Mouse (Mus musculus) cerebellum, postnatal 36 days (tissue): ENCODE data around the gene Actrt2.

ENCODE experiments used
- DNase-seq, 2 experiments: peaks; one replicate each; pipeline ENCODE4 v3.0.0; 2021 to 2022; ENCODE audit warnings: mixed read lengths in 2 of 2

Actrt2 gene

DNA sequence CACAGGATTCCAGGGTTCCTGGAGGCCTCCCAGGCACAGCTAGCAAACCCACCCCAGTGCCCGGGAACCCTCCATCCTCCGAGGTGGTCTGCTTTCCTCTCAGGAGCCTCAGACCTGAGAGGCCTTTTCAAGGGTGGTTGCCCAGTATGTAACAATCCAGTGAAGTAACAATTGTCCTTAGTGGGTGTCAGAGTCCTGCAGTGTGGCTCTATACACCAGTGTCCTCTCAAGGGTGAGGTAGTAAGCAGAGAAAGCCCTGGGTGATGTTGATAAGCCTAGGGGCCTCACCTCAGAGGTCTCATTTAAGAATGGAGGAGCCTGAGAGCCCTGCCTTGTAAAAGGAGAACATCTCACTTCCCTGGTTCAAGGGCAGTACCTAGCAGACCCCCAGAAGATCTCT is at the start of gene Actrt2:
TSS of gene Actrt2 (minus strand) at position 101 of the 400 bp plus-strand sequence.
- no peak for DNase-seq

DNA sequence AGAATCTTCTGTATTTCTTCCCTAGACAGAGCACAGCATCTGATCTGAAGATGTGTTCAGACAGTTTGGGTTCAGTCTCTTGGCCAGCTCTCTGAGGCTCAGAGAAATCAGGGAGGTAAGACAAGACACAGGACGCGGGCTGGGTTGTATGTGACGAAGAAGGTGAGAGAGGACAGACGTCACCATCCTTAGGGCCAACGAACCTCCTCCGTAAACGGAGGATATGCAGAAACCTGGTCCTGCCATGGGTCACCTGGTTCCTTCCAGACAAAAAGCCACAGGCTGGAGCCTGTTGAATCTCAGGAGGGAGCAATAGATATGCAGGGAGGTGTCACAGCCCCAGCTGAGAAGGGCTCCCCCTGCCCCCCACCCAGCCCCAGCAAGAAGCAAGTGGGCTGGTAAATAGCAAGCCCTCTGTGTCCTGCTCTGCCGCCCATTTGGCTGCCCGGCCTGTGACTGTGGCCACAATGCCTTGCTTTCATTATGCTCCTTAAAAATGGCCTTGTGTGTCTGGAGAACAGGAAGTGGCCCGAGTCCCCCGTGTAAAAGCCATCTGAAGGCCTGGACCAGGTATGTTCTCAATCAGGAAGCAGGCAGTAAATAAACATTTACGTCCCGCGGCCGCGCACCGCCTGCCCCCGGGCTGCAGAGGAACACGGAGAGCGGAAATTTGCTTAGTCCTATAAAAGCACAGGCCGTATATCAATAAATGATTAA is 41.9 kb upstream of the Actrt2 start:
- DNase-seq, result no peak

DNA sequence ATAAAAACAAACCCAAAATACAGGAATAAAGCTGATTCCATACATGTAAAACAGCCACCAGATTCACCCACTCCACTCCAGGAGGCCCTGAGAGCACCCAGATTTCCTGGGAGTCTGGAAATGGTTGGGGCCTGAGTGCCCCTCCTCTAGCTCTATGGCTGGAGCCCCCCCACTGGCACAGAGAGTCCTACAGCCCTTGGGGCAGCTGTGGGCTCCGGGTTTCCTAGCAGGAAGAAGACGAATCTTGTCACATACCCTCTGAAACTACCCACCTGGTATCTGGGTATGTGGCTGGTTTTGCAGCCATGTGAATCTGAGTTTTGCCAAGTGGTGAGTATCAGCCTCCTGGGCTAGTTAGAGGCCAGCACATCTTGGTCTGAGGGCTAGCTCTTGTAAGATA is 41.1 kb upstream of the Actrt2 start:
- DNase-seq, result no peak

DNA sequence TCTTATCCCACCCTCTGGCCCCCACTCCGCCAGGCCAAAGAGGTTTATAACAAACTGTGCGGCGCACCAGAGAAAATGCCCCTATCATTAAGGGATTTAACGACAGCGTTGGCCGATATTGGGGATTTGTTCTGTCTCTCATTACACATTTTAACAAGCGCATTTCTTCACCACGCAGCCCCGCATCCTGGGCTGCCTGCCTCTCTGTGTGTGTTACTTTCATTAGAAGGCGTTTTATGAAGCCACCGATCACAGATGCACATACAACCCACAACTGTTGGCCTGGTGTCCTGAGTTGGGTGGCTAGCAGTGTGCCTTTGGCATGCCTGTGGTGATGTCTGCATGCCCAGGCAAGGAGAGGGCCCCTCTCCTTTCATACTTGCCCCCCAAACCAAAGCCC is 40.6 kb upstream of the Actrt2 start:
- DNase-seq, result no peak

DNA sequence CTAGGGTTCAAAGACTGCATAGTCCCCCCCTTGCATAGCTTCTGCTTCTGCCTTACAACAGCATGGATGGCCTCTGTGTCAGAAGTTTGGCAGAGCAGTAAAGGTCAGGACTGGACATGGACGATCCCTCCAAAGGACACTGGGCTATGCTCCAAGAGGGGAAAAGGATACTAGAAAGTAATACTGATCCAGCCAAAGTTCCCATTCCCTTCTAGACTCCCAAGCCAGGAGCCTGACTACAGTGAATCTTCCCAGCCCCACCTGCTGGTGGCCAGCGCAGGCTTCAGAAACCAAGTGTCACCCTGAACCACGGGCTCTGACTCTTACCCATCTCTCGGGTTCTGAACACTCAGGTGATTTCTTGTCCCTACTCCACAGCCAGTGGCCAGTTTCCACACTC is 39.9 kb upstream of the Actrt2 start:
- no peak for DNase-seq

DNA sequence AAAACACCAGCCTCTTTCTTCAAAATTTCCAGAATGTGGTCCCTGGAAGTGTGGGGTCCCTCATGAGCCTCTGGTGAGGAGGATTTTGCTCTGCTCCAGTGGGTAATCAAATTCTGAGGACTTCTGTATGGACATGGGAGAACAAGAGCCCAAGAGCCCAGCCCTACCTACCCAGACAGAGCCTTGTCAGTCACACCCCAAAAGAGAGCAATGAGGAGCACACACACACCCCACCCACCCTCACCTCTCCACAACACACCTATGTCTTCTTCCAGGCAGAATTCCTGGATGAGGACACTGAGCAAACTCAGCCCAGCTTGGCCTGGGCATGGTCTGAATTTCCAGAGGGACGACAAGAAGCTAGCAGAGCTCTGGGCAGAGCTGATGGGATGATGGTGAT is 38.8 kb upstream of the Actrt2 start:
- DNase-seq, result no peak

DNA sequence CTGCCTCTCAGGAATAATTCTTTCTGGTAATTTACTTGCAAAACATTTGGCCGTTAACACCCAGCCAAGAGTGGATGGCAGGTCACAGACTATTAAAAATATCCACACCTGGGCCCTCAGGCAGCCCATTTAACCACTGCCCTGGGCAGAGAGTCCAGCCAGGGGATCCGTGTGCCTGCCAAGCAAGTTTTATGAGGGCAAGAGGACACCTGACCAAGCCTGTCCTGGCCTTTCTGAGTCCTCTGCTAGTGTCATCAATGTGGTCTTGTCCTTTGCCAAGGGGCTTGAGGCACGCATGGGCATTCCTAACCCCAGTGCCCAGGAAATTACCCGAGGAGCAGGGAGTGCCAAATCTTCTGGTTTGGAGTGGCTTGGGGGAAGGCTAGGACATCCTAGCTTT is 38.0 kb upstream of the Actrt2 start:
- DNase-seq, result no peak

DNA sequence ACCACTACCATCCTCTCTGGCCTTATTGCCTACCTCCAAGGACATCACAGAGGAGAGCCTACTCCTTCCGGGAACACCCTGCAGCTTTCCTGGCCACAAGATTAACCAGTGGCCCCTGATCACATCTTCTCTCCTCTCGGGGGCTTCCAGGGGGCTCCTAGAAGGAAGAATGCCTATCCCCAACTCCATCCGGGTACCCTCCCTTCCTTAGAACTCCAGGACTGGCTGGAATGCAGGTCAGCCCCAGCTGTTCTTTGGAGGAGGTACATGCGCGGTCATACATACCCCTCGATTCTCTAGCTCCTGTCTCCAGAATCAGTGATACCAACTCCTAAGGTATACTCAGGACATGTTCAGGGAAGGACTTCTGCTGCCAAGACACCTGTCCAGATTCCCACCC is 37.4 kb upstream of the Actrt2 start:
- no peak for DNase-seq

DNA sequence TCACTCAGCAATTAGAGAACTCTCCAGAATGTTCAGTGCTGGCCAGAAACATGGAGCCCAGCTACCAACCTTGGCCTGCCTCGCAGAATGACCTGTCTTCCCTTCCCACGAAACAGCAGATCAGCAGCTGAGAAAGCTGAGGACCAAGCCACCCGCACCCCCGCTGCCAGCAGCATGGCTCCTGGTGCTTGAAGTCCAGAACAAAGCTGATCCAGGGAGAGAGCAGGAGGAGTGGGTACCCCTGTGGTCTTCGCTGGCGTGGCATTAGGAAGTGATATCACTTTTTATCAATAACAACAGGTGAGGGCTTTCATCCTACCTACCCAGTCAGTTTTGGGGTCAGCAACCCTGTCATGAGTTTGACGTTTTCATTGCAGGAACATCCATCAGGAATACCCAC is 36.9 kb upstream of the Actrt2 start:
- DNase-seq, result no peak

DNA sequence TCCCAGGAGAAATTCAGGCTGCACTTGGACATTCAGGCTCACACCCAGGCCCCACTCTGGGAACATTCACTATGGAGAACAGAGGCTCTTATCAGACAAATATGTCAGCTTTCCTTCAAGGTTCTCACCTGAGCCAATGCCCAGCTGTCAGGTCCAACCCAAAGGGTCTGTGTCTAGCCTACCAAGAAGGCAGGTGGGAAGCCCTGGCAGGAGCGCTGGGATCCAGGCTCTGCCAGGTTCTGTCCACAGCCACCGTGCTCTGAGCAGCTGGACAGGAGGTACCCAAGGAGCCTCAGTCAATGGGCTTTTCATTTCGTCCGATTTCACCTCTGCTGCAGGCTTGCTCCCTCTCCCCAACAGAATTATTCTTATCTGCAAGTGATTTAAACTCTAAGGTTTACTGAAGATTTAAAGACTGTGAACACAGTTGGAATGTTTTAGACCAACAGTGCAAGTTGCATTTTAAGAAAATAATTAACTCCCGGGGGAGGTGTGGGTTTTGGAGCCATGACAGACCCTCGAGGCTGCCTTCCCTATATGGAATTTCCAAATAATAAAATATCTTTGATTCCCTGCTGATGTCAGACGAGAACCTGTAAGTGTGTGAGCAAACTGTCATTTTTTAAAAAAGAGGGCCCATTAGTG is 35.9 kb upstream of the Actrt2 start:
- no peak for DNase-seq

DNA sequence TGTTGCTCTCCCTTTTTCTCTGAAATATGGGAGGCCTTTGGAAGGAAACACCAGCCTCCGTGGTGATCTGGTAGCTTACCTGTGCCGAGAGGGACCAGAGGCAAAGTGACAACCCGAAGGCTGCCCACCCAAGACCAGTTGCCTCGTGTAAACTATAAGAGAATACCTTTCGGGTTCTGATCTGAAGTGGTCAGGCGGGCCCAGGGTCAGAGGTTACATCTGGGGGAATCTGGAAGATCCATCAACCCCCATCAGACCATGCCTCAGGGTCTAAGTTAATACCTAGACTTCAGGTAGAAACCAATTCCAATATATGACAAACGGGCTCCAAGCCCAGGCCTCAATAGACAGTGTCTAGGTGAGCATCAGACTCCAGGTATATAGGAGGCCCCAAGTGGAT is 35.3 kb upstream of the Actrt2 start:
- no peak for DNase-seq

DNA sequence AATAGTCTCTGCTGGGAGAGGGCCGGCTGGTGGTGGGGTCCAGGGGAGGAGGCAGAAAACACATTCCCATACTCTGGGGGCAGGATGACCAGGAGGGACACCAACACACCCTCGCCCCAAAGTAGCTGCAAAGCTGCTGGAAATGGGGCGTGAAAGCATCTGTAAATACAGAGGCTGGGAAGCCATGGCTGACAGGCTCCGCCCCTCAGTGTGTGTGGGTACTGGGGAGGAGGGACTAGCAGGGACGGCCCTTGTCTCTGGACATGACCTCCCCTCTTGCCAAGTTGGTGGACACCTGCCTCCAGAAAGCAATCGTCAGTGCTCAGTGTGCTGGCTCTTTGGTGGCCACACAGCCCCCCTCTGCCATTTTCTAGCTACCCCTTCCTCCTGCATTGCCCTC is 34.5 kb upstream of the Actrt2 start:
- no peak for DNase-seq

DNA sequence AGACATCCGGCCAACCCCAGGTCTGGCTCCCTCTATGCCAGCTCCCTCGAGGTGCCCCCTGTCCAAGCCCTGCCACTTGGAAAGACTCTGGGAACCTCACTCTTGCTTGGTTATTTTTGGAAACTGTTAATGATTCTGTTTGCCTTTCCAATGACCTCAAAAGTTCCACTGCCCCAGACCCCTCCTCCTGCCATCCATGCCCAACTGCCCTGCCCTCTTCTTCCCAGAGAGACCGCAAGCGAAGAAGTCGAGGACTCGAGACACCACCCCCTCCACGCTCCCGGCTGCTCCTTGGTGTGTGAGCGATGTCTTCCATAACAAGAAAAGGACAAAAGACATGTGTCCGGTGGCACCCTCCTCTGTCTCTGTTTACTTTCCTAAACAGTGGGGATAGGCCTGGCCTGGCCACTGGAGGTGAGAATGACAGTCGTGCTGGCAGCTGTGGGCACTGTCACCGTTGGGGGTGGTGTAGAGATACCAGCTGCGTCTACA is 33.3 kb upstream of the Actrt2 start:
- no peak for DNase-seq

DNA sequence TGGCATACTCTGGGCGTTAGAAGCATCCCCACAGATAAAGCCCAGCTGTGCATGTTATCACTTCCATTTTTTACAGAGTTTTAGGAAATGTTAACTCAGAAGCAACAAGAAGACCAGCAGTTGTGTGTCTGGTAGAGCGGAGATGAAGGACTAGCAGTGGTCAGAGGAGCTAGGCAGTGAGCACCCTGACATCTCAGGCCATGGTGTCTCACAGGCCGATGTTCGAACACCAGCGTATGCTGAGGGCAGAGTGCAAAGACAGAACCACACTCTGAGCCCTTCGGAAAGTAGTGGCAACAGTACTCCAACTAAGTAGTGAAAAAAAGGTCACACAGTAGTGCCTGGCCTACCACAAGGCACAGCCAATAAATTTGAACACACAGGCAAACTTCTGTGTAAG is 32.8 kb upstream of the Actrt2 start:
- no peak for DNase-seq

DNA sequence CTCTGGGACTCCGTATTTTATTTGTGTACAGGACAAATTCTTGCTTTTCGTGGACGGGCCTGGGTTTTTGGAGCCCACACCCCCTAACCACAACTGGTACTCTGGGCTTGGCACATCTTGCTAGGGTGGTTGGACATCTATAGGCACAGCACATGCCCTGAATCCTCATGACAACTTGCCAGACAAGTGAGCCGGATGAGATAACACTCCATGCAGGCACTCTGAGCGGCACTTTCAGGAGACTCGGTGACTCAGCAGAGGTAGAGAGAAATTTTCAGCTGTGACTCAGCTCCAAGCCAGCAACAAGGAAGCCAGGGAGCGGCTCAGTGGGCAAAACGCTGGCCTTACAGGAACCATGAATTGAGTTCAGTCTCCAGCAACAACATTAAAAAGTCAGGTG is 31.6 kb upstream of the Actrt2 start:
- DNase-seq, result no peak

DNA sequence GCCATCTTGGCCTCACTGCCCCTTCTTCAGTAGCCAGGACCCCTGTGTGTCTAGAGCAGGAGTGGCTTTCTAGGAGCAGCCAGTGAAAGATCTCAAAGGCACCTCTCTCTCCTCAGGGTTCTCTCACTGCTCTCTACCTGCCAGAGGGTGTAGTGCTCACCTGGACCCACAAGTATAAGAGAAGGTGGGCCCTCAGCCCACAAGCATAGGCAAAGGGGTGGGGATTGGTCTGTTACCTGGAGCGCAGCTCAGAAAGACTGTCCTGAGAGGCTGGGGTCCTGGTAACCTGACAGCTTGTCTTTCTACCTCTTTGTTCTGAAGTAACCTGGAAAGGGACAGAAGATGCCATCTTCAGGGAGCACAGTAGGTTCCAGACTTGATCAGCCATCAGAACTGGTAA is 31.0 kb upstream of the Actrt2 start:
- no peak for DNase-seq

DNA sequence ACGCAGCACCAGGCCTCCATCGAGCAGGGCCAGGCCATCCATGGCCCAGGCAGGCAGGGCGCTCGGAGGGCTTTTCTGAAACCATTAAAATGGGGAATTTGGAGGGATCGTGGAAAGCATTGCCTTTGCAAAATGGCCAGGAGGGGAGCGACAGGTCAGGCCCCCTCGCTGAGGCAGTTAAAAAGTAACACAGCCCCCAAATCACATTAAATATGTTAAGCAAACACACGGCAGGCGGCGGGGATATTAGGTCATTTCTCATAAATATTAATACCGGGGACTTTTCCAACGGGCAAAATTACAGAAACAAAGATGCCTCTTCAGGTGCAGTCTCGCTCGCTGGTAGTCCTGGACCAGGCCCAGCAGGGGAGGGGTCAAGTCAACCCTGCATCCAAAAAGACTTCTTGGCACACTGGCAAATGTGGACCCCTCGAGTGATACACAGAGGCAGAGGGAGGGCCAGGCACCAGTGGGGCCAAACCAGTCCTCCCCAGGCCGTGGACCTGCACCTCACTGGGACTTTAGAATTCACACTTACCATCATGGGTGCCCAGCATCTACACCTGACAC is 30.4 kb upstream of the Actrt2 start:
- no peak for DNase-seq

DNA sequence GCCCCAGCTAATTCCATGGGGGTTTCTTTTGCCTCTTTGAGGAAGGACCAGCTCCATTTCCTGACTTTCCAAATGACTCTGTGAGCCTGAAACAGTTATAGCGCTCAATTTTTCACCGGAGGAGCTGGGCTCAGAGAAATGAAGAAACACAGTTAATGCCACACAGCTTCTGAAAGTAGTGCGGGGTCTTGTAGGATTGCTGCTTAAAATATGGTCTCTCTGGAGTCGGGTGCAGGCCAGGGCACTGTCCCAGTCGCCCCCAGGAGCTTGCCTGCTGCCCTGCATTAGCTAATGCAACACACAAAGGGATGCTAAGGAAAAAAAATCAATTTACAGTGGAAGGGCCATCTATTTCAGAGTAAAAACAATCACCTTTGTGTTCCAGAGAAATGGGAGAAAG is 29.8 kb upstream of the Actrt2 start:
- DNase-seq, result no peak

DNA sequence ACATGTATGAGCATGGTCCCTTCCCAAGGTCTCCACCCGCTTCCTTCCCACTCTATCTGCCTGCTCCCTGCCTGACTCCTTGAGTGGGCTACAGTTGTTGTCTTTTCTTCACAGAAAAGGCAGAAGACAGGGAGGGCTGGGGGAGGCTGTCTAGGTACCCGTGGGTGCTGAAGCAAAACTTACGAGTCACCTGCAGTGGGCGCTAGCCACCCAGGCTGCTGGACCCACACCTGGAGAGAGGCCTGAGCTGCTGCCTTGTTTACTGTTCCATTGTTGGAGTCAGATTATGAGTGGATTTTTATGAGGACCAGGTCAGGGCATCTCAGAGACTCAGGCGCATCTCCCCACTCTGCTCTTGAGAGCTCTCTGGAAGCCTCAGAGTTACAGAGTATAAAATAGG is 28.9 kb upstream of the Actrt2 start:
- no peak for DNase-seq

DNA sequence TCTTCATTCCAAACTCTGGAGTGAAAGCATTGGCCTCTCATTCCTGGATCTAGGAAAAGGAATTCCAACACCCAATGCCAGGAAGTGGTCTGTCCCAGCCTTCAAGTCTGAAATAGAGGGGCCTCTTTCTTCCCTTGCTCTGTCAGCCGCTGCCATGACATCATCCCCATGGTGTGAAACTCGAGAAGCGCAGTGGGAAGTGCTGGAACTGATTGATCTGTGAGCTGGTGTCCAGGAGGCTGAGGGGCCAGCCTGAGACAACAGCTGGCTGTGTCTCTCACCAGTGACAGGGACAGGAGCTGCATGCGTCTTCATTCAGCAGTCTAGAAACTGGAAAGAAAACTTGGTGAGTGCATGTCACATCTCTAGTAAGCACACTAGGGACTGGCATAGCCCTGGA is 28.5 kb upstream of the Actrt2 start:
- no peak for DNase-seq

DNA sequence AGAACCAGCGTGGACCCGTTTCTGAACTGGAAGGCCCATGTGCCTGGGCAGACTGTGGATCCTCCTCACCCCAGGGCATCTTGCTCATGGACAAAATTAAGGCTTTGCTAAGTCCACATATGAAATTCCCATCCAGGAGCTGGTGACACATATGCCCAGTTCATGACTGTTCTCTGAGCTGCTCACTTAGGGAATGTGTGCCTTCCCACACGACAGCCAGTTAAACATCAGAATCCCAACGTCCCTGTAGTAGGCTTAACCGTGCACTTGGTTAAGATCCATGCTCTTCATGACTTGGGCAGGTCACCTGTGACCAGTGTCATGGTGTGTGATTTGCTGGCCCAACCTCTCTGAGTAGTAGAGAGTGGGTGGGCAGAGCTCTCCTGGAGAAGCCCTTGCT is 26.7 kb upstream of the Actrt2 start:
- no peak for DNase-seq

DNA sequence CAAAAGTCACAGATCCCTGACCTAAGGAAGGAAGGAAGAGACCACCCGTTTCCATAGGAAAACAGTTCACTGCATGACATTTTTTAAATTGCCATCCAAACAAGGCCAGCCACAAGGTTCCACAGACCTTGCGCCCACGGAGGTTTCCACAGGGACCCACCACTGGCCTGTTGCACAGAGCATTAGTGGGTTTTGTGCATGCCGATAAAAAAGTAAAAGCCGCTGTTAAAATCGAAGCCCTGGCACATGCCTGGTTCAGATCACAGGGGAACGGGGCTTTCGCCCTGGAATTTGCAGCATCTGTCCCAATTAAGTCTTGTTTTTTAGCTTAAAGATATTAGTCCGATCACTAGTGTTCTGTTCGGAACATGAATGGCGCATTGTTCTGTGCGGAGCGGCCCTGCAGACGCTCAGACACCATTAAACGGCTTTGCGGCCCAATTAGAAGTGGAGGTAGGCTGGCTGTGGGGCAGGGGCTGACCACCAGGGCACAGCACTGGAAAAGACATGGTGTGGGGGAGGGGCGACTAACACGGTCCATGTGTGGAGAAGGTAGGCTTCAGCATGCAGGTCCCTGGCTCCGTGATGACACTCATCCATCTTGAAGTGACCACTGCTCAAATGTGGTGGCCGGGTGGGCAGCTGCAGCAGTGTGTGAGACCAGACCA is 25.8 kb upstream of the Actrt2 start:
- no peak for DNase-seq

DNA sequence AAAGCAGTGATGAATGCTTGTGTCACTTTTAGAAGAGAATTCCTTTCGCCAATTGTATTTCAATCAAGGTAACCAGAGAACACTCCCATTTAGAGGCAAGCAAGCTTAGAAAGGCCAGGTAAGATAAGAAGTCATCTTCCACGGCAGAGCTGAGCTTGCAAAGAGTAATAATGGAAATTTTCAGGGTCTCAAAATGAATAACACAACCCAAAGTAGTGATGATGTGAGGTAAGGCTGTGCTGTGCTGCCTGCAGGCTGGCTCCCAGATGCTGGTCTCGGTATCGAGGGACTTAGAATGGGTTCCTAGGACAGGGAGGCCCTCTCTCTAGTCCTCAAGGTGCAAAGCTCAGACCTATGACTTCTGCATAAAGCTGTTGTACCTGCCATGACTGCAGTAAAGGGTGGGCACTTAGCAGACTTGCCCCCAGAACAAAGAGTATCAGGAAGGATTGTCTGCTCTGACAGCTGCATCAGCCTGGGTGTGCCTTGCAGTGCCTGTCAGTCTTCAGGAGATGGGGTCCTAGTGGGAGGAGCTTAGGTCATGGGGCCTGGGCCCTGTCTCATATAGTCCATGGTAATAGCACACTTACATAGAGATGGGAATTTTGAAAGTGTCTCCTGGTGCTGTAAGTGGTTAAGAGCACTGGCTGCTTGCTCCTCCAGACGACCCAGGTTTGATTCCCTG is 15.5 kb upstream of the Actrt2 start:
- no peak for DNase-seq
